Comparison of ENCODE assay signal across 9 mouse cellular contexts in genomic region chr17:56233818-56234469, GRCm38 (mm10). TPM values are rescaled to one million over a fixed set of nuclear protein-coding genes. Genes with fewer than 3 reads are reported as not detected.
DNase-seq lines count a peak whose midpoint lies in the region; ATAC-seq and TF ChIP-seq lines count a peak whose summit lies in the region.
"Had no signal": no experiment of that assay in that cellular context is flagged by ENCODE, and none has a peak within 500 bp of the region (broad histone marks: within the 10 kb centered on the region; RNA-seq: fewer than 3 reads in every experiment).

No protein-coding gene starts in this region.

- H3K9me3 ChIP-seq in kidney, postnatal 0 days (replicated peaks; ENCODE audit: low read length): no peaks in the 10 kb centered on the region
- H3K9me3 ChIP-seq: heart, embryonic 13.5 days had no signal

- no peaks in the 10 kb centered on the region for H3K79me2 ChIP-seq in liver, adult 2 months (ENCODE audit: control insufficient read depth, insufficient read depth, low read length)

- peak; percentile 92 for ATAC-seq in kidney, postnatal 0 days (replicated peaks; ENCODE audit: low FRiP score, low read depth)

- no peak for TF ChIP-seq CTCF in kidney, postnatal 0 days (IDR thresholded peaks at IDR 0.05; ENCODE audit: low read depth)
- TF ChIP-seq CTCF in liver, adult 2 months (IDR thresholded peaks at IDR 0.05; ENCODE audit: low read depth, low read length): no peak

- H3K36me3 ChIP-seq in kidney, postnatal 0 days (ENCODE audit: insufficient read depth, low read length): no peaks in the 10 kb centered on the region
- H3K36me3 ChIP-seq in liver, adult 2 months (ENCODE audit: control insufficient read depth, insufficient read depth, low read length): no peaks in the 10 kb centered on the region
- H3K36me3 ChIP-seq: heart, embryonic 13.5 days had no signal

- no peak overlapping the region for H3K4me3 ChIP-seq in kidney, postnatal 0 days (replicated peaks; ENCODE audit: low read depth, low read length)
- H3K4me3 ChIP-seq in liver, adult 2 months (ENCODE audit: insufficient read depth, low read depth, low read length): no peak overlapping the region
- H3K4me3 ChIP-seq: heart, embryonic 13.5 days had no signal

- H3K9ac ChIP-seq in kidney, postnatal 0 days (ENCODE audit: low read depth, low read length): no peak overlapping the region
- no peak overlapping the region for H3K9ac ChIP-seq in liver, adult 2 months (ENCODE audit: low read depth, low read length)
- H3K9ac ChIP-seq: heart, embryonic 13.5 days had no signal

- no peak overlapping the region for H3K4me2 ChIP-seq in kidney, postnatal 0 days (ENCODE audit: low read length)
- H3K4me2 ChIP-seq: heart, embryonic 13.5 days had no signal

- no peak for TF ChIP-seq POLR2A in liver, adult 2 months (IDR thresholded peaks at IDR 0.05; ENCODE audit: extremely low read depth, insufficient read depth, low read length)

- peak; percentile 80 for DNase-seq in adrenal gland, postnatal 14 days
- DNase-seq in adrenal gland, adult 2 months: no peak
- peak; percentile 95 for DNase-seq in cerebellum, adult 9-11 months
- peak; percentile 84 to 90 for DNase-seq in frontal cortex, postnatal 10 days (ENCODE audit: low spot score in 2 of 2)
- DNase-seq in kidney, postnatal 0 days (ENCODE audit: low spot score): peak; percentile 67
- DNase-seq in liver, adult 2 months (ENCODE audit: extremely low read depth, low read depth, low spot score): peak; percentile 61
- peak; percentile 76 for DNase-seq in retina, postnatal 7 days (ENCODE audit: low read depth, low spot score)
- DNase-seq in spleen, postnatal 36 days (ENCODE audit: low spot score in 2 of 2): no peak

- H3K4me1 ChIP-seq in kidney, postnatal 0 days (replicated peaks; ENCODE audit: insufficient read depth, low read length): no peaks in the 10 kb centered on the region
- H3K4me1 ChIP-seq in liver, adult 2 months (ENCODE audit: control insufficient read depth, insufficient read depth, low read length): no peaks in the 10 kb centered on the region

- no peak overlapping the region for H3K27ac ChIP-seq in kidney, postnatal 0 days
- no peak overlapping the region for H3K27ac ChIP-seq in liver, adult 2 months (replicated peaks; ENCODE audit: insufficient read depth, low read depth, low read length)
- H3K27ac ChIP-seq: heart, embryonic 13.5 days had no signal

- H3K27me3 ChIP-seq in kidney, postnatal 0 days (ENCODE audit: insufficient read depth, low read length): no peaks in the 10 kb centered on the region
- H3K27me3 ChIP-seq in liver, adult 2 months (ENCODE audit: control insufficient read depth, insufficient read depth, low read length): no peaks in the 10 kb centered on the region

- WGBS in kidney, postnatal 0 days: 2% methylated on average over 14 of the region's 14 CpGs
- WGBS in liver, adult 2 months: 5% methylated on average over 14 of the region's 14 CpGs

RNA-seq across cellular contexts. Expression of gene Dpp9, which starts 15.2 kb away (rescaled TPM):
- total RNA-seq in adrenal gland, postnatal 14 days (2021): 31.5 and 33.4 TPM in 2 replicates
- 10 to 100 TPM; 37.5 to 39.7 TPM for total RNA-seq in adrenal gland, adult 2 months (2021)
- 53.2 and 65.3 TPM in 2 replicates for polyA plus RNA-seq in adrenal gland, adult 2 months (2012; rRNA removed)
- 22.1 and 25.2 TPM in 2 replicates for polyA plus RNA-seq in kidney, postnatal 0 days (2015; fragmentation: Nextera tagmentation; extraction: Ambion mirVana)
- 10.7 and 20.1 TPM in 2 replicates for total RNA-seq in liver, adult 2 months (2014; rRNA removed)
- 55.4 and 60.3 TPM in 2 replicates for polyA plus RNA-seq in liver, adult 2 months (2012; rRNA removed)

RNA-seq across cellular contexts. Expression of gene Fem1a, which starts 22.7 kb away (rescaled TPM):
- 27.1 and 29.5 TPM in 2 replicates for total RNA-seq in adrenal gland, postnatal 14 days (2021)
- total RNA-seq in adrenal gland, adult 2 months (2021): 10 to 100 TPM; 27.0 to 32.4 TPM
- polyA plus RNA-seq in adrenal gland, adult 2 months (2012; rRNA removed): 44.6 and 46.9 TPM in 2 replicates
- 11.7 TPM in 2 replicates for polyA plus RNA-seq in kidney, postnatal 0 days (2015; fragmentation: Nextera tagmentation; extraction: Ambion mirVana)
- 11.5 and 12.1 TPM in 2 replicates for total RNA-seq in liver, adult 2 months (2014; rRNA removed)
- 16.6 and 18.9 TPM in 2 replicates for polyA plus RNA-seq in liver, adult 2 months (2012; rRNA removed)

RNA-seq across cellular contexts. Expression of gene Ticam1, which starts 42.6 kb away (rescaled TPM):
- total RNA-seq in adrenal gland, postnatal 14 days (2021): 18.7 and 20.9 TPM in 2 replicates
- total RNA-seq in adrenal gland, adult 2 months (2021): 10 to 100 TPM; 22.7 to 29.4 TPM
- polyA plus RNA-seq in adrenal gland, adult 2 months (2012; rRNA removed): 39.7 and 50.2 TPM in 2 replicates
- 6.9 and 7.7 TPM in 2 replicates for polyA plus RNA-seq in kidney, postnatal 0 days (2015; fragmentation: Nextera tagmentation; extraction: Ambion mirVana)
- total RNA-seq in liver, adult 2 months (2014; rRNA removed): 2.5 and 3.4 TPM in 2 replicates
- polyA plus RNA-seq in liver, adult 2 months (2012; rRNA removed): 20.9 and 27.7 TPM in 2 replicates

RNA-seq across cellular contexts. Expression of gene Mydgf, which starts 50.2 kb away (rescaled TPM):
- 61.6 and 63.5 TPM in 2 replicates for total RNA-seq in adrenal gland, postnatal 14 days (2021)
- 10 to 100 TPM; 51.8 to 55.3 TPM for total RNA-seq in adrenal gland, adult 2 months (2021)
- 70.5 and 71.0 TPM in 2 replicates for polyA plus RNA-seq in adrenal gland, adult 2 months (2012; rRNA removed)
- 83.0 and 85.0 TPM in 2 replicates for polyA plus RNA-seq in kidney, postnatal 0 days (2015; fragmentation: Nextera tagmentation; extraction: Ambion mirVana)
- 89.4 and 91.1 TPM in 2 replicates for total RNA-seq in liver, adult 2 months (2014; rRNA removed)
- polyA plus RNA-seq in liver, adult 2 months (2012; rRNA removed): 81.1 and 86.0 TPM in 2 replicates

RNA-seq across cellular contexts. Expression of gene Plin3, which starts 58.7 kb away (rescaled TPM):
- 76.9 and 106 TPM in 2 replicates for total RNA-seq in adrenal gland, postnatal 14 days (2021)
- total RNA-seq in adrenal gland, adult 2 months (2021): 100 to 1,000 TPM in 1 of 2 experiments, 10 to 100 TPM in 1; 65.9 to 101 TPM
- polyA plus RNA-seq in adrenal gland, adult 2 months (2012; rRNA removed): 43.9 and 51.8 TPM in 2 replicates
- polyA plus RNA-seq in kidney, postnatal 0 days (2015; fragmentation: Nextera tagmentation; extraction: Ambion mirVana): 69.6 and 75.2 TPM in 2 replicates
- 23.0 and 28.1 TPM in 2 replicates for total RNA-seq in liver, adult 2 months (2014; rRNA removed)
- 20.6 and 21.5 TPM in 2 replicates for polyA plus RNA-seq in liver, adult 2 months (2012; rRNA removed)

Comparison
In these comparisons a context has a peak if more than half of its experiments do, and no peak if none do; other contexts are left out.
1. DNase-seq: peak in adrenal gland, postnatal 14 days (single experiment), cerebellum, adult 9-11 months (single experiment), frontal cortex, postnatal 10 days (2 of 2), kidney, postnatal 0 days (single experiment), liver, adult 2 months (single experiment) and retina, postnatal 7 days (single experiment); none in adrenal gland, adult 2 months (single experiment) and spleen, postnatal 36 days (0 of 2).